Mouse (Mus musculus) ES-E14 (cell line): ENCODE measurements around the gene Cela3a. TPM values are rescaled to one million over a fixed set of nuclear protein-coding genes. Genes with fewer than 3 reads are reported as not detected.

Source experiments
- DNase-seq: peaks from one replicate; pipeline ENCODE4 v3.0.0-alpha.2; 2013; ENCODE audit warnings: low read depth, low spot score
- H3K27ac ChIP-seq: 2 replicates; pipeline ENCODE4 v1.5.1; 2012; ENCODE audit warnings: low read depth, mild to moderate bottlenecking, low read length, moderate library complexity, mixed read lengths; ENCODE audit not compliant: poor library complexity, insufficient read depth, severe bottlenecking
- H3K36me3 ChIP-seq: 2 replicates; pipeline ENCODE4 v1.6.1; 2012; ENCODE audit warnings: mild to moderate bottlenecking, low read length, moderate library complexity, mixed read lengths; ENCODE audit not compliant: control insufficient read depth, poor library complexity, insufficient read depth, severe bottlenecking
- H3K4me1 ChIP-seq, 2 experiments: fragments of 150-350 bp in 1 of 2; sonication (generic) in 1 of 2; 2 replicates each; pipeline ENCODE4 v1.6.1; 2012; ENCODE audit warnings: low read length in 2 of 2, mild to moderate bottlenecking in 1 of 2, mixed read lengths in 1 of 2; ENCODE audit not compliant: control insufficient read depth in 2 of 2, insufficient read depth in 2 of 2, poor library complexity in 1 of 2
- H3K4me3 ChIP-seq, 2 experiments: fragments of 150-350 bp in 1 of 2; sonication (generic) in 1 of 2; 2 replicates each; pipeline ENCODE4 v1.5.1; 2012; ENCODE audit warnings: low read length in 2 of 2, low read depth in 1 of 2, mild to moderate bottlenecking in 1 of 2, mixed read lengths in 1 of 2; ENCODE audit not compliant: insufficient read depth in 1 of 2, poor library complexity in 1 of 2, severe bottlenecking in 1 of 2
- H3K9ac ChIP-seq: 2 replicates; pipeline ENCODE4 v1.6.1; 2012; ENCODE audit warnings: low read depth, mild to moderate bottlenecking, low read length, mixed read lengths; ENCODE audit not compliant: poor library complexity, insufficient read depth, severe bottlenecking
- H3K9me3 ChIP-seq: fragments of 150-350 bp; sonication (generic); 2 replicates; pipeline ENCODE4 v1.6.1; 2012; ENCODE audit warnings: low read depth, mild to moderate bottlenecking, low read length; ENCODE audit not compliant: control insufficient read depth, insufficient read depth
- CHD2 ChIP-seq: IDR thresholded peaks from 2 replicates; pipeline ENCODE4 v1.6.1; 2014; ENCODE audit warnings: mild to moderate bottlenecking, low read depth, low read length, inconsistent platforms
- HCFC1 ChIP-seq: IDR thresholded peaks from 2 replicates; pipeline ENCODE4 v1.6.1; 2012; ENCODE audit warnings: low read length, inconsistent platforms, borderline replicate concordance; ENCODE audit not compliant: insufficient read depth
- MAFK ChIP-seq: IDR thresholded peaks from 2 replicates; pipeline ENCODE4 v1.6.1; 2014; ENCODE audit warnings: mild to moderate bottlenecking, low read depth, low read length, inconsistent platforms; ENCODE audit not compliant: insufficient read depth
- ZC3H11A ChIP-seq: IDR thresholded peaks from 2 replicates; pipeline ENCODE4 v1.6.1; 2012; ENCODE audit warnings: low read depth, mild to moderate bottlenecking, inconsistent platforms, low read length, borderline replicate concordance
- ZNF384 ChIP-seq: IDR thresholded peaks from 2 replicates; pipeline ENCODE4 v1.6.1; 2012; ENCODE audit warnings: low read depth, low read length, inconsistent platforms
- in situ Hi-C, 2 experiments: fragments of 600-800 bp; cut with MboI; formaldehyde crosslinking; loops; one replicate each; pipeline ENCODE4 v1.15.1; 2025; ENCODE audit warnings: low sequenced_read_pairs in 2 of 2, inconsistent platforms in 1 of 2; ENCODE audit not compliant: unreplicated experiment in 2 of 2
- total RNA-seq: library from RNA; depleted of rRNA; stranded (reverse); fragments of 300-350 nt; gene quantifications from 2 replicates; pipeline ENCODE4 v1.2.3, GENCODE M21; 2012; rRNA removed

Gene Cela3a
- total RNA-seq, 1 experiment: not detected

GRCm38 (mm10) chr4:137357517-137358254 is 51.9 kb downstream of the Cela3a start, which contains the start of gene Cdc42:
Cdc42 (minus strand) TSS chr4:137357720.
- H3K9me3 ChIP-seq: no peaks in the 10 kb centered on the region
- H3K4me3 ChIP-seq: peak within 1 kb of the TSS; percentile 86 to 96
- peak within 1 kb of the TSS; percentile 95 for H3K27ac ChIP-seq
- DNase-seq: peak; percentile 91
- H3K4me1 ChIP-seq: peaks cover 0 to 2% of the 10 kb centered on the region in 2 experiments; a peak in 1 of 4 replicates
- H3K9ac ChIP-seq: peak within 1 kb of the TSS; percentile 98
- in situ Hi-C loops: no loop called here
- no peak for TF ChIP-seq HCFC1
- TF ChIP-seq ZC3H11A: no peak
- no peak for TF ChIP-seq MAFK
- no peak for TF ChIP-seq ZNF384
- no peak for TF ChIP-seq CHD2
- H3K36me3 ChIP-seq: no peaks in the 10 kb centered on the region

GRCm38 (mm10) chr4:137356674-137357510 is 52.7 kb downstream of the Cela3a start:
- TF ChIP-seq CHD2 (no peak), HCFC1 (no peak; the same call in 1 of the 2 replicates), MAFK (no peak), ZNF384 (no peak), ZC3H11A (no peak)
- in situ Hi-C loops: no loop called here
- peak; percentile 44 for DNase-seq
- H3K4me1 ChIP-seq: peaks cover 0 to 2% of the 10 kb centered on the region in 2 experiments; a peak in 1 of 4 replicates
- H3K4me3 ChIP-seq: peak overlapping the region; percentile 86 to 96
- peak overlapping the region; percentile 95 for H3K27ac ChIP-seq
- no peaks in the 10 kb centered on the region for H3K9me3 ChIP-seq
- peak overlapping the region; percentile 98 for H3K9ac ChIP-seq
- no peaks in the 10 kb centered on the region for H3K36me3 ChIP-seq

Other genes with a start within 250 kb of the Cela3a start
- gene Wnt4, start 132.3 kb downstream of the Cela3a start, total RNA-seq: 3.8 and 4.0 TPM in 2 replicates
- gene Cdc42, start 52.1 kb downstream of the Cela3a start, total RNA-seq: 107 and 189 TPM in 2 replicates
- not detected in 2 replicates for gene Cela3b, start 20.7 kb upstream of the Cela3a start, total RNA-seq
- gene 1700013G24Rik, start 43.5 kb upstream of the Cela3a start, total RNA-seq: not detected in 2 replicates
- 226 and 278 TPM in 2 replicates for gene Hspg2, start 59.0 kb upstream of the Cela3a start, total RNA-seq
- gene Ldlrad2, start 164.8 kb upstream of the Cela3a start, total RNA-seq: not detected in 2 replicates
- 161 and 173 TPM in 2 replicates for gene Usp48, start 184.0 kb upstream of the Cela3a start, total RNA-seq